Mouse (Mus musculus) C2C12 (cell line): ENCODE results near the gene Sost.

ENCODE experiments used
- CEBPB ChIP-seq: IDR thresholded peaks from one replicate; pipeline ENCODE4 v1.6.1; 2011; ENCODE audit warnings: low read depth, mild to moderate bottlenecking, control low read depth, moderate library complexity
- CTCF ChIP-seq: IDR thresholded peaks from one replicate; pipeline ENCODE4 v1.5.1; 2011; ENCODE audit not compliant: control insufficient read depth, insufficient read depth, insufficient read length
- MAX ChIP-seq: IDR thresholded peaks from one replicate; pipeline ENCODE4 v1.6.1; 2011; ENCODE audit warnings: mild to moderate bottlenecking, control low read depth
- MYOD1 ChIP-seq: IDR thresholded peaks from one replicate; pipeline ENCODE4 v1.6.1; 2011; ENCODE audit warnings: low read depth; ENCODE audit not compliant: control insufficient read depth, insufficient read length
- MYOG ChIP-seq: IDR thresholded peaks from one replicate; pipeline ENCODE4 v1.6.1; 2011; ENCODE audit not compliant: control insufficient read depth, insufficient read length; ENCODE audit errors: extremely low read depth
- USF1 ChIP-seq: IDR thresholded peaks from one replicate; pipeline ENCODE4 v1.6.1; 2011; ENCODE audit warnings: low read depth, mild to moderate bottlenecking, control low read depth, moderate library complexity

DNA sequence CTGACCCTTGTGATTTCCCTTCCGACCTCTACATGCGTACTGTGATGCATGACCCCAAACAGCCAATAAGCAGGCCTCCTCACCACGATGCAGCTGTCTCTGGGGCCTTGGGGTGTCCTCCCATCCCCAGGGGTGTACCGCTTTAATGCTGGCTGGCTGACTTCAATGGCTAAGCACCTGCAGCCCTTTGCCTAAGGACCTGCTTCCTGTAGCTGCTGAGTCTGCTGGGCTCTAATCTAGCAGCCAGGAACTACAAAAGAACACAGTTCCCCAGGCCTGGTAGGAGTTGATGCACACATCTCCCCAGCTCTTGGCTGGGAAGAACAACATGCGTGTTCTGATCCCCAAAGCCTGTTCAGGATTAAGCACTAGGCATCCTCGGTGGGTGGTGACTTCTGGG lies 48.7 kb upstream of the Sost start:
- TF ChIP-seq CTCF = no peak
- no peak for TF ChIP-seq USF1
- TF ChIP-seq MYOG = no peak
- TF ChIP-seq MYOD1 = no peak
- TF ChIP-seq MAX = no peak
- no peak for TF ChIP-seq CEBPB
